7 mouse cellular contexts compared by ENCODE assay signal in genomic region chr1:34459284-34460060, GRCm38 (mm10). TPM values are rescaled to one million over a fixed set of nuclear protein-coding genes. Genes with fewer than 3 reads are reported as not detected.
DNase-seq lines count a peak whose midpoint lies in the region; ATAC-seq lines count a peak whose summit lies in the region.

TSS of gene Ptpn18 (plus strand) at chr1:34459762.

- H3K4me3 ChIP-seq in embryonic facial prominence, embryonic 11.5 days (ENCODE audit: low read depth, low read length) = peak within 1 kb of the TSS; percentile 58
- peak within 1 kb of the TSS; percentile 40 for H3K4me3 ChIP-seq in limb, embryonic 11.5 days (ENCODE audit: low read depth, low read length)
- H3K4me3 ChIP-seq in midbrain, embryonic 14.5 days (replicated peaks; ENCODE audit: low read depth, low read length) = peak within 1 kb of the TSS; percentile 52

- H3K36me3 ChIP-seq in embryonic facial prominence, embryonic 11.5 days (replicated peaks; ENCODE audit: control insufficient read depth, insufficient read depth, low read depth, low read length) = no peaks in the 10 kb centered on the region
- no peaks in the 10 kb centered on the region for H3K36me3 ChIP-seq in limb, embryonic 11.5 days (ENCODE audit: control insufficient read depth, insufficient read depth, low read length)
- H3K36me3 ChIP-seq in midbrain, embryonic 14.5 days (ENCODE audit: control insufficient read depth, insufficient read depth, low read length) = no peaks in the 10 kb centered on the region

- H3K27ac ChIP-seq in embryonic facial prominence, embryonic 11.5 days (replicated peaks; ENCODE audit: low read depth, low read length) = no peak within 1 kb of the TSS
- H3K27ac ChIP-seq in limb, embryonic 11.5 days (replicated peaks; ENCODE audit: low read depth, low read length) = no peak within 1 kb of the TSS
- no peak within 1 kb of the TSS for H3K27ac ChIP-seq in midbrain, embryonic 14.5 days (replicated peaks; ENCODE audit: low read depth, low read length)

- H3K27me3 ChIP-seq in embryonic facial prominence, embryonic 11.5 days (ENCODE audit: control insufficient read depth, insufficient read depth, low read length) = peaks cover 10% of the 10 kb centered on the region
- peaks cover 19% of the 10 kb centered on the region; the same call in 1 of the 2 replicates for H3K27me3 ChIP-seq in limb, embryonic 11.5 days (ENCODE audit: control insufficient read depth, insufficient read depth, low read length)
- H3K27me3 ChIP-seq in midbrain, embryonic 14.5 days (ENCODE audit: control insufficient read depth, insufficient read depth, low read length) = peaks cover 24% of the 10 kb centered on the region

- H3K9me3 ChIP-seq in embryonic facial prominence, embryonic 11.5 days (replicated peaks; ENCODE audit: control insufficient read depth, low read length) = no peaks in the 10 kb centered on the region
- H3K9me3 ChIP-seq in limb, embryonic 11.5 days (ENCODE audit: control insufficient read depth, low read length) = no peaks in the 10 kb centered on the region
- H3K9me3 ChIP-seq in midbrain, embryonic 14.5 days (ENCODE audit: control insufficient read depth, low read length) = no peaks in the 10 kb centered on the region

- ATAC-seq in embryonic facial prominence, embryonic 11.5 days (replicated peaks; ENCODE audit: insufficient number of reproducible peaks, low FRiP score, low TSS enrichment, low read depth) = peak; percentile 89
- peak; percentile 88 for ATAC-seq in limb, embryonic 11.5 days (ENCODE audit: insufficient number of reproducible peaks, low FRiP score, low TSS enrichment, low read depth)
- peak; percentile 91 for ATAC-seq in midbrain, embryonic 14.5 days (ENCODE audit: low FRiP score, low TSS enrichment)

- peak within 1 kb of the TSS; percentile 89 for H3K4me2 ChIP-seq in embryonic facial prominence, embryonic 11.5 days (ENCODE audit: low read depth, low read length)
- peak within 1 kb of the TSS; percentile 74 for H3K4me2 ChIP-seq in limb, embryonic 11.5 days (ENCODE audit: low read depth, severe bottlenecking)
- H3K4me2 ChIP-seq in midbrain, embryonic 14.5 days (ENCODE audit: low read length) = peak within 1 kb of the TSS; percentile 91

- peak; percentile 94 for DNase-seq in adrenal gland, postnatal 14 days
- DNase-seq in embryonic facial prominence, embryonic 11.5 days (ENCODE audit: low spot score) = peak; percentile 92
- DNase-seq in heart, adult 11 months = peak; percentile 99
- DNase-seq in kidney, adult 18-20 months = peak; percentile 98
- peak; percentile 95 for DNase-seq in limb, embryonic 11.5 days (ENCODE audit: low spot score)
- DNase-seq in midbrain, embryonic 14.5 days = peak; percentile 93
- DNase-seq in spleen, adult 18-20 months = peak; percentile 84 to 94

- no peaks in the 10 kb centered on the region; the same call in 1 of the 2 replicates for H3K4me1 ChIP-seq in embryonic facial prominence, embryonic 11.5 days (ENCODE audit: control insufficient read depth, insufficient read depth, low read length)
- no peaks in the 10 kb centered on the region for H3K4me1 ChIP-seq in limb, embryonic 11.5 days (ENCODE audit: control insufficient read depth, insufficient read depth, low read length)
- H3K4me1 ChIP-seq in midbrain, embryonic 14.5 days (ENCODE audit: control insufficient read depth, insufficient read depth, low read length) = peaks cover 3% of the 10 kb centered on the region; the same call in 1 of the 2 replicates

- peak within 1 kb of the TSS; percentile 46 for H3K9ac ChIP-seq in embryonic facial prominence, embryonic 11.5 days (replicated peaks; ENCODE audit: low read length)
- H3K9ac ChIP-seq in limb, embryonic 11.5 days (ENCODE audit: low read length) = peak within 1 kb of the TSS; percentile 35; the same call in 1 of the 2 replicates
- peak within 1 kb of the TSS; percentile 34 for H3K9ac ChIP-seq in midbrain, embryonic 14.5 days (replicated peaks; ENCODE audit: low read length)

- WGBS in embryonic facial prominence, embryonic 11.5 days = under 1% methylated on average over 48 of the region's 48 CpGs
- 1% methylated on average over 48 of the region's 48 CpGs for WGBS in limb, embryonic 11.5 days
- WGBS in midbrain, embryonic 14.5 days = under 1% methylated on average over 48 of the region's 48 CpGs

RNA-seq across cellular contexts. Expression of gene Ptpn18, which starts in this region (rescaled TPM):
- total RNA-seq in adrenal gland, postnatal 14 days (2021) = 3.6 and 15.3 TPM in 2 replicates
- polyA plus RNA-seq in embryonic facial prominence, embryonic 11.5 days (2014; fragmentation: Nextera tagmentation; extraction: Ambion mirVana) = 4.2 and 8.6 TPM in 2 replicates
- 7.6 and 7.9 TPM in 2 replicates for polyA plus RNA-seq in limb, embryonic 11.5 days (2014; fragmentation: Nextera tagmentation; extraction: Ambion mirVana)
- 3.0 and 4.0 TPM in 2 replicates for polyA plus RNA-seq in midbrain, embryonic 14.5 days (2014; fragmentation: Nextera tagmentation; extraction: Ambion mirVana)
